Mouse (Mus musculus): ENCODE data around the gene BC051142. TPM values are rescaled to one million over a fixed set of nuclear protein-coding genes. Genes with fewer than 3 reads are reported as not detected.
"Not testable (repeated sequence)": the region's sequence is repeated elsewhere in the genome, so short reads cannot be mapped to it uniquely, and the experiment has no call there.

BC051142 gene
- polyA plus RNA-seq, 1 experiment: not detected

- Histone ChIP-seq H3K4me3 (ENCODE audit: insufficient read depth, low read depth, low read length) (no peak overlapping the region), H3K27ac (ENCODE audit: insufficient read depth, low read depth, low read length) (no peak overlapping the region), H3K4me1 (ENCODE audit: control insufficient read depth, insufficient read depth, low read length) (no peaks in the 10 kb centered on the region)
- 80% methylated on average over 3 of the region's 3 CpGs for WGBS
- no peak for TF ChIP-seq POLR2A (IDR thresholded peaks at IDR 0.05; ENCODE audit: insufficient read depth, low read depth, low read length)
- TF ChIP-seq CTCF (IDR thresholded peaks at IDR 0.05; ENCODE audit: insufficient read depth, low read depth, low read length): no peak
Measured at GRCm38 (mm10) chr17:34475060-34475459, 76.4 kb downstream of the BC051142 start.

DNA sequence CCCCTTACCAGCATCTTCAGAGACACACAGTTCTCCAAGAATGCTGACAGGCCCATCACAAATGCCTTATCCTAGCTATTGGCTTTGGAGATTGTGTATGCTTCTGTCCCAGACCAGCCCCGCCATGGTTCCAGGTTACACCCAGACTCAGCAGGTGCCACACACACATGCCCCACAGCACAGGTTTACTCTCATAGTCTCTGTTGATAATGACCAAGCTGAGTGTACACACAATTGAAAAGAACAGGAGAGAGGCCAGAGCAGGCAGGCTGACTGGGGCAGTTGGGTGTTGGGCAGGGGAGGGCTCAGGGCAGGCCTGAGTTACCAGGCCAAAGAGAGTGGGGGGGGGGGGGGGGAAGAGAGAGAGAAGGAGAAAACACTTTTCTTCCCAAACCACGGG, 77.8 kb downstream of the BC051142 start:
- 100% methylated on average over 1 of the region's 2 CpGs for WGBS
- no peaks in the 10 kb centered on the region for H3K4me1 ChIP-seq (ENCODE audit: control insufficient read depth, insufficient read depth, low read length)
- H3K27ac ChIP-seq (ENCODE audit: insufficient read depth, low read depth, low read length): no peak overlapping the region
- H3K4me3 ChIP-seq (ENCODE audit: insufficient read depth, low read depth, low read length): no peak overlapping the region
- TF ChIP-seq CTCF (IDR thresholded peaks at IDR 0.05; ENCODE audit: insufficient read depth, low read depth, low read length) (no peak), POLR2A (IDR thresholded peaks at IDR 0.05; ENCODE audit: insufficient read depth, low read depth, low read length) (no peak)

DNA sequence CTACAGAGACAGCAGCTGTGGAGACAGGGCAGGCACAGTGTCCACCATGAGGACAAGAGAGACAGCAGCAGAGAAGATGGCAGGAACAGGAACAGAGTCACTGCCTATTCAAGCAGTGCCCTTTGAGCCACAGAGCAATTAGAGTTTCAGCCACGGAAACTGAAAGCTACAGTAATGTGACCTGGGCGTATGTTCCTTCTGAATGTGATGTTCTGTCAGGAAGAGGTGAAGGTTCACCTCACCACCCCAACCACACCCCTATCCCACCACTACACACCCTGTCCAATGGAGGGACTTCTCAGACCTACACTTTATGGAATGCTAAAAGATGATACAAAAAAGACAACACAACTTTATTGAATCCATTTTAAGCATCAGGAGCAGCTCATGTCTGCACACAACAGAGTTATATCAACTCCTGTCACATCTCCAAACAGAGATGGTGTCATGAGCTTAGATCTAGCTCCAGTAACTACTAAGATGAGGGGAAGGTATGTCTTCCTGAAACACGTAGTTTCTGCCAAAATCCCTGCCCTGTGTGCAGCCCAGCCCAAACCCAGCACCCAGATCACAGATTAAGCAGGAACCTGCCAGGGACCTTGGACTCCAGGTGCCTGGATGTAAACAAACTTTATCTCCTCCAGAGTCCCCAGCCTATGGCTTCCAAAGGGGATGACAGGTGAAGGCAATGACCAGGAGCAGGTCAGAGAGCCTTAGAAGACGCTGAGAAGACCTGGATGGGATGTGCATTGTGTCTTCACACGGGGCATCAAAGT, 78.8 kb downstream of the BC051142 start, which contains the start of gene Btnl4:
Gene Btnl4 (minus strand): TSS at position 81 of the 776 bp plus-strand sequence.
- whole genome bisulfite sequencing: 88% methylated on average over 5 of the region's 5 CpGs
- H3K4me1 ChIP-seq (ENCODE audit: control insufficient read depth, insufficient read depth, low read length); H3K27ac ChIP-seq (ENCODE audit: insufficient read depth, low read depth, low read length); H3K4me3 ChIP-seq (ENCODE audit: insufficient read depth, low read depth, low read length): not testable (repeated sequence)

- no peaks in the 10 kb centered on the region for H3K4me1 ChIP-seq (ENCODE audit: control insufficient read depth, insufficient read depth, low read length)
- TF ChIP-seq CTCF (IDR thresholded peaks at IDR 0.05; ENCODE audit: insufficient read depth, low read depth, low read length): no peak
- TF ChIP-seq POLR2A (IDR thresholded peaks at IDR 0.05; ENCODE audit: insufficient read depth, low read depth, low read length): no peak
- H3K27ac ChIP-seq (ENCODE audit: insufficient read depth, low read depth, low read length): no peak overlapping the region
- no peak overlapping the region for H3K4me3 ChIP-seq (ENCODE audit: insufficient read depth, low read depth, low read length)
Measured at GRCm38 (mm10) chr17:34492796-34493195, 94.2 kb downstream of the BC051142 start.

DNA sequence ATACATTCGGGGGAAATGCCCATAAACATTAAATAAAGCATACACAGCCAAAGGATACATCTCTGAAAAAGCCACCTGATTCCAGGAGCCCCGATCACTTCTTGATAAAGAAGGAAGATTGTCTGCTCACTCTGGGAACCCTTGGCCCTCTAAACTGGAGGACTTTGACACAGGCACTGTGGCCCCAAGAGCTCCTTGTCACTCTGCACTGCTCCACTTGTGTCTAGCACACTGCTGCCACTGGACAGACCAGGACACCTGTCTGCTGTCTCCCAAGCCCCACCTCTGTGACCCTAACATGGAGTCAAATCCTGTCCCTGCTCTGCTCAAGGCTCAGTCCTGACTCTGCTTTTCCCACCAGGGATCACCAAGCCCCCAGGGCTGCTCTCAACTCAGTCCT, 96.5 kb downstream of the BC051142 start:
- H3K27ac ChIP-seq (ENCODE audit: insufficient read depth, low read depth, low read length): not testable (repeated sequence)
- 85% methylated on average over 2 of the region's 2 CpGs for WGBS

DNA sequence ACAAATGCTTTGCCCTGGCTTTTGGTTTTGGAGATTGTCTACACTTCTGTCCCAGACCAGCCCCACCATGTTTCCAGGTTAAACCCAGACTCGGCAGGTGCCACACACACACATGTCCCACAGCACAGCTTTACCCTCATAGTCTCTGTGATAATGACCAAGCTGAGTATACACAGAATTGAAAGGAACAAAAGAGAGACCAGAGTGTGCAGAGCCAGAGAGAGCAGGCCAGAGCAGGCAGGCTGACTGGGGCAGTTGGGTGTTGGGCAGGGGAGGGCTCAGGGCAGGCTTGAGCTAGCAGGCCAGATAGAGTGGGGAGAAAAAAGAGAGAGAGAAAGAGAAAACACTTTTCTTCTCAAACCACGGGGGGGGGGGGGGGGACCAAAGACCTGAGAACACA, 97.9 kb downstream of the BC051142 start:
- 55% methylated on average over 2 of the region's 2 CpGs for WGBS
- H3K4me3 ChIP-seq (ENCODE audit: insufficient read depth, low read depth, low read length): no peak overlapping the region
- H3K27ac ChIP-seq (ENCODE audit: insufficient read depth, low read depth, low read length): no peak overlapping the region
- H3K4me1 ChIP-seq (ENCODE audit: control insufficient read depth, insufficient read depth, low read length): no peaks in the 10 kb centered on the region
- TF ChIP-seq POLR2A (IDR thresholded peaks at IDR 0.05; ENCODE audit: insufficient read depth, low read depth, low read length) (no peak), CTCF (IDR thresholded peaks at IDR 0.05; ENCODE audit: insufficient read depth, low read depth, low read length) (no peak)

More for the DNA sequence above, 96.5 kb downstream of the BC051142 start:
- H3K4me3 ChIP-seq (ENCODE audit: insufficient read depth, low read depth, low read length); H3K4me1 ChIP-seq (ENCODE audit: control insufficient read depth, insufficient read depth, low read length): not testable (repeated sequence)

- not testable (repeated sequence) for H3K4me1 ChIP-seq (ENCODE audit: control insufficient read depth, insufficient read depth, low read length); H3K27ac ChIP-seq (ENCODE audit: insufficient read depth, low read depth, low read length); H3K4me3 ChIP-seq (ENCODE audit: insufficient read depth, low read depth, low read length)
- WGBS: 80% methylated on average over 3 of the region's 3 CpGs
Measured at GRCm38 (mm10) chr17:34497319-34497718, 98.7 kb downstream of the BC051142 start.

DNA sequence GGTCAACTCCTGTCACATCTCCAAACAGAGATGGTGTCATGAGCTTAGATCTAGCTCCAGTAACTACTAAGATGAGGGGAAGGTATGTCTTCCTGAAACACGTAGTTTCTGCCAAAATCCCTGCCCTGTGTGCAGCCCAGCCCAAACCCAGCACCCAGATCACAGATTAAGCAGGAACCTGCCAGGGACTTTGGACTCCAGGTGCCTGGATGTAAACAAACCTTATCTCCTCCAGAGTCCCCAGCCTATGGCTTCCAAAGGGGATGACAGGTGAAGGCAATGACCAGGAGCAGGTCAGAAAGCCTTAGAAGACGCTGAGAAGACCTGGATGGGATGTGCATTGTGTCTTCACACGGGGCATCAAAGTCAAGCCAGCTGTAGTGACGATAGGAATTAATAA, 99.1 kb downstream of the BC051142 start:
- H3K4me3 ChIP-seq (ENCODE audit: insufficient read depth, low read depth, low read length); H3K4me1 ChIP-seq (ENCODE audit: control insufficient read depth, insufficient read depth, low read length); H3K27ac ChIP-seq (ENCODE audit: insufficient read depth, low read depth, low read length): not testable (repeated sequence)
- 88% methylated on average over 4 of the region's 4 CpGs for WGBS

DNA sequence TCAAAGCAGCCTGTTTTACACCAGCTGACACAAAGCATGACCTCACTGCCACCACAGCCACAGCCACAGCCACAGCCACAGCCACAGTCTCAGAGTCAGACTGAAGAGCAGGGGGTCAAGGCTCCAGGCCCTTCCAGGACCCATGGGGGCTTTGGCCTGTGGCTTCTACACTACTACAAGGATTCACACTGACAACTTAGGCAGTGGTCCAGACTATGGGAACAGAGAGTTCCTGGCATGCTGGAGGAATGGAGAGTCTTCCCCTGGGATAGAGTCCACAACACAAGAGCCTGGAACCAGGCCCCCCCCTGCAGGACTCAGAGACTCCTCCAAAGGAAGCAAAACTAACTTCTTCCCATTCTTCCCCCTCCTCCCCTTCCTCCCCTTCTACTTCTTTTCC, 109.0 kb downstream of the BC051142 start:
- Histone ChIP-seq H3K27ac (ENCODE audit: insufficient read depth, low read depth, low read length) (no peak overlapping the region), H3K4me3 (ENCODE audit: insufficient read depth, low read depth, low read length) (no peak overlapping the region), H3K4me1 (ENCODE audit: control insufficient read depth, insufficient read depth, low read length) (no peaks in the 10 kb centered on the region)
- TF ChIP-seq CTCF (IDR thresholded peaks at IDR 0.05; ENCODE audit: insufficient read depth, low read depth, low read length) (no peak), POLR2A (IDR thresholded peaks at IDR 0.05; ENCODE audit: insufficient read depth, low read depth, low read length) (no peak)

Other genes starting within 250 kb of the BC051142 start
- gene H2-DMb1, start 245.7 kb upstream of the BC051142 start, polyA plus RNA-seq (2012; ENCODE audit: insufficient read depth, insufficient read length, low replicate concordance, missing spikeins): not detected in 2 replicates
- gene Tap1, start 211.3 kb upstream of the BC051142 start, polyA plus RNA-seq (2012; ENCODE audit: insufficient read depth, insufficient read length, low replicate concordance, missing spikeins): not detected in 2 replicates
- 272 TPM in 1 of 2 replicates, not detected in the other for gene Psmb9, start 211.1 kb upstream of the BC051142 start, polyA plus RNA-seq (2012; ENCODE audit: insufficient read depth, insufficient read length, low replicate concordance, missing spikeins)
- not detected in 2 replicates for gene Psmb8, start 201.1 kb upstream of the BC051142 start, polyA plus RNA-seq (2012; ENCODE audit: insufficient read depth, insufficient read length, low replicate concordance, missing spikeins)
- gene Tap2, start 195.3 kb upstream of the BC051142 start, polyA plus RNA-seq (2012; ENCODE audit: insufficient read depth, insufficient read length, low replicate concordance, missing spikeins): 159 TPM in 1 of 2 replicates, not detected in the other
- not detected in 2 replicates for gene H2-Ob, start 159.9 kb upstream of the BC051142 start, polyA plus RNA-seq (2012; ENCODE audit: insufficient read depth, insufficient read length, low replicate concordance, missing spikeins)
- not detected in 2 replicates for gene H2-Ab1, start 141.1 kb upstream of the BC051142 start, polyA plus RNA-seq (2012; ENCODE audit: insufficient read depth, insufficient read length, low replicate concordance, missing spikeins)
- 508 and 641 TPM in 2 replicates for gene H2-Aa, start 111.0 kb upstream of the BC051142 start, polyA plus RNA-seq (2012; ENCODE audit: insufficient read depth, insufficient read length, low replicate concordance, missing spikeins)
- 452 TPM in 1 of 2 replicates, not detected in the other for gene H2-Eb1, start 93.0 kb upstream of the BC051142 start, polyA plus RNA-seq (2012; ENCODE audit: insufficient read depth, insufficient read length, low replicate concordance, missing spikeins)
- not detected in 2 replicates for gene H2-Eb2, start 73.2 kb upstream of the BC051142 start, polyA plus RNA-seq (2012; ENCODE audit: insufficient read depth, insufficient read length, low replicate concordance, missing spikeins)
- gene Btnl2, start 44.0 kb upstream of the BC051142 start, polyA plus RNA-seq (2012; ENCODE audit: insufficient read depth, insufficient read length, low replicate concordance, missing spikeins): not detected in 2 replicates
- not detected in 2 replicates for gene Btnl1, start 21.7 kb upstream of the BC051142 start, polyA plus RNA-seq (2012; ENCODE audit: insufficient read depth, insufficient read length, low replicate concordance, missing spikeins)
- not detected in 2 replicates for gene Btnl4, start 78.5 kb downstream of the BC051142 start, polyA plus RNA-seq (2012; ENCODE audit: insufficient read depth, insufficient read length, low replicate concordance, missing spikeins)
- not detected in 2 replicates for gene Btnl6, start 118.5 kb downstream of the BC051142 start, polyA plus RNA-seq (2012; ENCODE audit: insufficient read depth, insufficient read length, low replicate concordance, missing spikeins)
- gene Notch4, start 165.4 kb downstream of the BC051142 start, polyA plus RNA-seq (2012; ENCODE audit: insufficient read depth, insufficient read length, low replicate concordance, missing spikeins): not detected in 2 replicates
- gene Gpsm3, start 191.0 kb downstream of the BC051142 start, polyA plus RNA-seq (2012; ENCODE audit: insufficient read depth, insufficient read length, low replicate concordance, missing spikeins): not detected in 2 replicates
- not detected in 2 replicates for gene Pbx2, start 192.4 kb downstream of the BC051142 start, polyA plus RNA-seq (2012; ENCODE audit: insufficient read depth, insufficient read length, low replicate concordance, missing spikeins)
- gene Ager, start 199.0 kb downstream of the BC051142 start, polyA plus RNA-seq (2012; ENCODE audit: insufficient read depth, insufficient read length, low replicate concordance, missing spikeins): not detected in 2 replicates
- gene Rnf5, start 204.9 kb downstream of the BC051142 start, polyA plus RNA-seq (2012; ENCODE audit: insufficient read depth, insufficient read length, low replicate concordance, missing spikeins): not detected in 2 replicates
- 342 TPM in 1 of 2 replicates, not detected in the other for gene Agpat1, start 205.4 kb downstream of the BC051142 start, polyA plus RNA-seq (2012; ENCODE audit: insufficient read depth, insufficient read length, low replicate concordance, missing spikeins)
- gene Egfl8, start 217.2 kb downstream of the BC051142 start, polyA plus RNA-seq (2012; ENCODE audit: insufficient read depth, insufficient read length, low replicate concordance, missing spikeins): not detected in 2 replicates
- not detected in 2 replicates for gene Ppt2, start 229.7 kb downstream of the BC051142 start, polyA plus RNA-seq (2012; ENCODE audit: insufficient read depth, insufficient read length, low replicate concordance, missing spikeins)
- not detected in 2 replicates for gene Prrt1, start 230.7 kb downstream of the BC051142 start, polyA plus RNA-seq (2012; ENCODE audit: insufficient read depth, insufficient read length, low replicate concordance, missing spikeins)
- gene Fkbpl, start 245.9 kb downstream of the BC051142 start, polyA plus RNA-seq (2012; ENCODE audit: insufficient read depth, insufficient read length, low replicate concordance, missing spikeins): not detected in 2 replicates
- not detected in 2 replicates for gene Atf6b, start 248.3 kb downstream of the BC051142 start, polyA plus RNA-seq (2012; ENCODE audit: insufficient read depth, insufficient read length, low replicate concordance, missing spikeins)

Data from olfactory bulb, adult 2 months (tissue).